Comparison of ENCODE assay signal across 16 mouse cellular contexts in genomic region chr5:73103657-73104056, GRCm38 (mm10).
DNase-seq lines count a peak whose midpoint lies in the region; ATAC-seq lines count a peak whose summit lies in the region.
"Had no signal": no experiment of that assay in that cellular context is flagged by ENCODE, and none has a peak within 500 bp of the region (broad histone marks: within the 10 kb centered on the region; RNA-seq: fewer than 3 reads in every experiment).

No protein-coding gene starts in this region.

- H3K4me3 ChIP-seq in embryonic facial prominence, embryonic 14.5 days (ENCODE audit: low read depth, low read length): no peak overlapping the region
- no peak overlapping the region for H3K4me3 ChIP-seq in lung, embryonic 16.5 days (ENCODE audit: low read length)
- no peak overlapping the region for H3K4me3 ChIP-seq in stomach, embryonic 16.5 days (replicated peaks; ENCODE audit: low read length)
- H3K4me3 ChIP-seq: forebrain, embryonic 10.5 days; gastrocnemius, adult 2 months had no signal

- H3K4me2 ChIP-seq in embryonic facial prominence, embryonic 14.5 days (ENCODE audit: low read depth, low read length): no peak overlapping the region
- H3K4me2 ChIP-seq in lung, embryonic 16.5 days (ENCODE audit: low read depth, low read length): no peak overlapping the region
- H3K4me2 ChIP-seq in stomach, embryonic 16.5 days (ENCODE audit: low read depth, low read length): no peak overlapping the region

- intact Hi-C loops in gastrocnemius, postnatal 14 days (cut with DNase I; ENCODE audit: low total_unique reads): no loop called here
- intact Hi-C loops in gastrocnemius, postnatal 36 days (cut with DNase I): no loop called here
- intact Hi-C loops in left cerebral cortex, postnatal 25 days (cut with DNase I): no loop called here

- ATAC-seq in embryonic facial prominence, embryonic 14.5 days (ENCODE audit: low read depth): no peak
- ATAC-seq in lung, embryonic 16.5 days (ENCODE audit: low read depth): peak; percentile 49
- peak; percentile 95 for ATAC-seq in stomach, embryonic 16.5 days (ENCODE audit: insufficient read depth, low FRiP score)

- H3K27ac ChIP-seq in embryonic facial prominence, embryonic 14.5 days (replicated peaks; ENCODE audit: low read depth, low read length): no peak overlapping the region
- no peak overlapping the region for H3K27ac ChIP-seq in lung, embryonic 16.5 days (ENCODE audit: low read length)
- H3K27ac ChIP-seq in stomach, embryonic 16.5 days (ENCODE audit: low read length): 0 out of 2 replicates have a peak overlapping the region, but pooled peaks have one; percentile 30
- H3K27ac ChIP-seq: forebrain, embryonic 10.5 days; gastrocnemius, adult 2 months had no signal

- H3K9me3 ChIP-seq in embryonic facial prominence, embryonic 14.5 days (ENCODE audit: control insufficient read depth, low read length): no peaks in the 10 kb centered on the region
- no peaks in the 10 kb centered on the region for H3K9me3 ChIP-seq in lung, embryonic 16.5 days (ENCODE audit: control insufficient read depth, low read length)
- H3K9me3 ChIP-seq in stomach, embryonic 16.5 days (replicated peaks; ENCODE audit: control insufficient read depth, low read length): no peaks in the 10 kb centered on the region
- H3K9me3 ChIP-seq: forebrain, embryonic 10.5 days had no signal

- H3K36me3 ChIP-seq in embryonic facial prominence, embryonic 14.5 days (ENCODE audit: control insufficient read depth, insufficient read depth, low read length): peaks cover 58% of the 10 kb centered on the region
- H3K36me3 ChIP-seq in lung, embryonic 16.5 days (ENCODE audit: control insufficient read depth, insufficient read depth, low read length): peaks cover 10% of the 10 kb centered on the region
- peaks cover 7% of the 10 kb centered on the region for H3K36me3 ChIP-seq in stomach, embryonic 16.5 days (ENCODE audit: control insufficient read depth, insufficient read depth, low read length)

- peak; percentile 18 for DNase-seq in gastrocnemius, postnatal 14 days
- no peak for DNase-seq in gastrocnemius, postnatal 36 days
- peak; percentile 7 for DNase-seq in embryonic facial prominence, embryonic 14.5 days (ENCODE audit: low spot score)
- no peak for DNase-seq in adrenal gland, postnatal 10 days
- no peak for DNase-seq in left cerebral cortex, postnatal 25 days (ENCODE audit: low spot score in 2 of 2)
- no peak for DNase-seq in layer of hippocampus, adult 9-10 months (ENCODE audit: low spot score)
- DNase-seq: adrenal gland, postnatal 25 days; cerebellum, adult 11 months; gastrocnemius, adult 2 months; heart, postnatal 36 days; kidney, adult 18-20 months; midbrain, embryonic 14.5 days; thymus, postnatal 14 days had no signal

- no peaks in the 10 kb centered on the region for H3K27me3 ChIP-seq in embryonic facial prominence, embryonic 14.5 days (replicated peaks; ENCODE audit: control insufficient read depth, insufficient read depth, low read length)
- no peaks in the 10 kb centered on the region for H3K27me3 ChIP-seq in lung, embryonic 16.5 days (ENCODE audit: control insufficient read depth, insufficient read depth, low read depth, low read length)
- H3K27me3 ChIP-seq in stomach, embryonic 16.5 days (ENCODE audit: control insufficient read depth, insufficient read depth, low read length): no peaks in the 10 kb centered on the region

- H3K4me1 ChIP-seq in embryonic facial prominence, embryonic 14.5 days (ENCODE audit: control insufficient read depth, insufficient read depth, low read length): no peaks in the 10 kb centered on the region
- no peaks in the 10 kb centered on the region for H3K4me1 ChIP-seq in lung, embryonic 16.5 days (replicated peaks; ENCODE audit: control insufficient read depth, insufficient read depth, low read length)
- no peaks in the 10 kb centered on the region; the same call in 1 of the 2 replicates for H3K4me1 ChIP-seq in stomach, embryonic 16.5 days (ENCODE audit: control insufficient read depth, insufficient read depth, low read length)
- H3K4me1 ChIP-seq: forebrain, embryonic 10.5 days had no signal

- WGBS in embryonic facial prominence, embryonic 14.5 days: 89% methylated on average over 7 of the region's 7 CpGs
- 70% methylated on average over 7 of the region's 7 CpGs for WGBS in lung, embryonic 16.5 days
- 56% methylated on average over 7 of the region's 7 CpGs for WGBS in stomach, embryonic 16.5 days

- no peak overlapping the region for H3K9ac ChIP-seq in embryonic facial prominence, embryonic 14.5 days (ENCODE audit: low read depth, low read length)
- no peak overlapping the region for H3K9ac ChIP-seq in lung, embryonic 16.5 days (ENCODE audit: low read length)
- no peak overlapping the region for H3K9ac ChIP-seq in stomach, embryonic 16.5 days (ENCODE audit: low read length)

Comparison
In these comparisons a context has a peak if more than half of its experiments do, and no peak if none do; other contexts are left out.
1. DNase-seq: peak in gastrocnemius, postnatal 14 days (single experiment) and embryonic facial prominence, embryonic 14.5 days (single experiment); none in gastrocnemius, postnatal 36 days (0 of 2), adrenal gland, postnatal 10 days (single experiment), left cerebral cortex, postnatal 25 days (0 of 2) and layer of hippocampus, adult 9-10 months (single experiment).